Mouse (Mus musculus): Measurements from ENCODE around the gene Cacna1c.

DNA sequence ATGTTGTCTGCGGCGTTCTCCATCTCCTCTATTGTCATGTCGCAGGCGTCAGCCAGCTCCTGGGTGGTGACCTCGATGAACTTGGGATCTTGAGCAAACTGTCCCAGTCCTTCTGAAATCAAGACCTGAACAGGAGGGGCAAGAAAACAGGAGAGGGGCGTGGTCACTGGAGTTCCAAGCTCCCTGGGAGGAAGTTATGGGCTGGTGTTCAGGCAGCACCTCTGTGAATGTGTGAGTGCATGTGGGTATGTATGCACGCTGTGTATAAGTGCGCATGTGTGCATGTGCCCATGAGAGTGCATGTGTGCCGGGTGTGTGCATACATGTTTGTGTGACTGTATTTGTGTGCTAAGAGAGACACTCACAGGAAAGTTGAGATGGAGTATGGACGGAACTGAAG, 602.1 kb downstream of the Cacna1c start:
- TF ChIP-seq GATA1 (IDR thresholded peaks at IDR 0.05; ENCODE audit: borderline replicate concordance, low read length) (no peak), FLI1 (IDR thresholded peaks at IDR 0.05; ENCODE audit: low read length) (no peak)

Measured in megakaryocyte, embryonic 14.5 days (primary cell).